8 mouse cellular contexts compared by ENCODE assay signal in the genomic region with DNA sequence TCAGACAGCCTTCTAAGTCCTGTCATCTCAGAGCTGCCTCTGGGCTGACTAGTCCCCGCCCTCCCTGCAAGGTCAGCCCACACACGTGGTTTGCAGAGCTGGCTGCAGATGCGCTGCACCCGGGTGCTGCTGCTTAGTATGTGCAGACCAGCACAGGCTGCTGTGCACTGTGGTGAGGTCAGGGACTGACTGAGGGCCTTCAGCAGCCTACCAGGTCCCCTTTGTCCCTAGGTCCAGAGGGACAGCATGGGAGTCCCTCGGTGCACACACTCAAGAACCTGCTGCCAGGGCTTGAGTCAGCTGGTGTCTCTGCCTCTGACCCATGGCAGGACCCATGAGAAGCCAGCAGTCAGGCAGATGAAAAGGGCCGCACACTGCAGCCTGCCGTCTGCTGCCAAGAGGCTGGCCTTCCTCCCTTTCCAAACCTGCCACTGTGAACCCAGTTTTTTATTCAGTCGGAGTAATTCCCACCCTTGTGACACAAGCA. TPM values are rescaled to one million over a fixed set of nuclear protein-coding genes. Genes with fewer than 3 reads are reported as not detected.
A peak's percentile ranks its signal among the peaks of the same experiment; 100 is the strongest.
DNase-seq lines count a peak whose midpoint lies in the region; ATAC-seq lines count a peak whose summit lies in the region.

No protein-coding gene starts in this region.

- 17% methylated on average over 8 of the region's 8 CpGs for WGBS in forebrain, embryonic 11.5 days
- WGBS in lung, embryonic 15.5 days = 8% methylated on average over 8 of the region's 8 CpGs
- WGBS in neural tube, embryonic 15.5 days = 15% methylated on average over 8 of the region's 8 CpGs

- no peaks in the 10 kb centered on the region for H3K27me3 ChIP-seq in forebrain, embryonic 11.5 days (ENCODE audit: control insufficient read depth, insufficient read depth, low read length)
- H3K27me3 ChIP-seq in lung, embryonic 15.5 days = no peaks in the 10 kb centered on the region
- no peaks in the 10 kb centered on the region for H3K27me3 ChIP-seq in neural tube, embryonic 15.5 days (replicated peaks)

- peak; percentile 70 for ATAC-seq in forebrain, embryonic 11.5 days (replicated peaks; ENCODE audit: low FRiP score)
- ATAC-seq in lung, embryonic 15.5 days (ENCODE audit: borderline replicate concordance, extremely low read depth, low FRiP score, low TSS enrichment) = peak; percentile 66
- peak; percentile 30; the same call in 1 of the 2 replicates for ATAC-seq in neural tube, embryonic 15.5 days (ENCODE audit: low FRiP score)

- H3K9ac ChIP-seq in forebrain, embryonic 11.5 days (ENCODE audit: low read length) = no peak overlapping the region
- H3K9ac ChIP-seq in lung, embryonic 15.5 days = no peak overlapping the region
- no peak overlapping the region for H3K9ac ChIP-seq in neural tube, embryonic 15.5 days (replicated peaks)

- no peaks in the 10 kb centered on the region for H3K9me3 ChIP-seq in forebrain, embryonic 11.5 days (ENCODE audit: control insufficient read depth, low read length)
- no peaks in the 10 kb centered on the region for H3K9me3 ChIP-seq in lung, embryonic 15.5 days
- no peaks in the 10 kb centered on the region for H3K9me3 ChIP-seq in neural tube, embryonic 15.5 days (replicated peaks)

- H3K36me3 ChIP-seq in forebrain, embryonic 11.5 days (ENCODE audit: control insufficient read depth, insufficient read depth, low read length) = no peaks in the 10 kb centered on the region
- no peaks in the 10 kb centered on the region for H3K36me3 ChIP-seq in lung, embryonic 15.5 days
- H3K36me3 ChIP-seq in neural tube, embryonic 15.5 days = no peaks in the 10 kb centered on the region

- no peak overlapping the region for H3K27ac ChIP-seq in forebrain, embryonic 11.5 days (ENCODE audit: low read depth, low read length)
- peak overlapping the region; percentile 96 for H3K27ac ChIP-seq in lung, embryonic 15.5 days
- H3K27ac ChIP-seq in neural tube, embryonic 15.5 days (replicated peaks) = peak overlapping the region; percentile 73

- peaks cover 19% of the 10 kb centered on the region for H3K4me1 ChIP-seq in forebrain, embryonic 11.5 days (replicated peaks; ENCODE audit: control insufficient read depth, insufficient read depth, low read length)
- H3K4me1 ChIP-seq in lung, embryonic 15.5 days = peaks cover 64% of the 10 kb centered on the region
- peaks cover 52% of the 10 kb centered on the region for H3K4me1 ChIP-seq in neural tube, embryonic 15.5 days

- no peak overlapping the region for H3K4me3 ChIP-seq in forebrain, embryonic 11.5 days (ENCODE audit: low read depth, low read length)
- H3K4me3 ChIP-seq in lung, embryonic 15.5 days = no peak overlapping the region
- H3K4me3 ChIP-seq in neural tube, embryonic 15.5 days (replicated peaks) = no peak overlapping the region

- intact Hi-C loops in heart, postnatal 14 days (cut with DNase I) = loop anchor here (2.0 kb wide), 1 partner anchor 16 kb away; no protein-coding TSS in a partner anchor

- no peak overlapping the region for H3K4me2 ChIP-seq in forebrain, embryonic 11.5 days (ENCODE audit: low read depth, low read length, severe bottlenecking)
- peak overlapping the region; percentile 13; the same call in 1 of the 2 replicates for H3K4me2 ChIP-seq in lung, embryonic 15.5 days
- no peak overlapping the region for H3K4me2 ChIP-seq in neural tube, embryonic 15.5 days

- peak; percentile 30 to 45 for DNase-seq in urinary bladder, adult 18-20 months (ENCODE audit: low spot score in 2 of 2)
- DNase-seq in urinary bladder, postnatal 10 days (ENCODE audit: low spot score) = no peak
- DNase-seq in forebrain, embryonic 11.5 days (ENCODE audit: low spot score) = peak; percentile 72
- DNase-seq in heart, postnatal 14 days = peak; percentile 61 to 78
- peak; percentile 83 to 85 for DNase-seq in kidney, postnatal 36 days
- DNase-seq in thymus, postnatal 10 days (ENCODE audit: low spot score in 2 of 2) = peak; percentile 49 to 52

RNA-seq across cellular contexts. Expression of gene Dnmt3a, which starts 25.4 kb away (rescaled TPM):
- 102 and 104 TPM in 2 replicates for polyA plus RNA-seq in forebrain, embryonic 11.5 days (2014; fragmentation: Nextera tagmentation; extraction: Ambion mirVana)
- 100 to 1,000 TPM; 118 to 122 TPM for total RNA-seq in heart, postnatal 14 days (2021)
- polyA plus RNA-seq in lung, embryonic 15.5 days (2015; fragmentation: Nextera tagmentation; extraction: Ambion mirVana) = 144 and 151 TPM in 2 replicates
- polyA plus RNA-seq in neural tube, embryonic 15.5 days (2015; fragmentation: Nextera tagmentation; extraction: Ambion mirVana) = 116 and 134 TPM in 2 replicates
